Mouse (Mus musculus) limb, embryonic 11.5 days (tissue): ENCODE measurements around the gene Lrch1. TPM values are rescaled to one million over a fixed set of nuclear protein-coding genes. Genes with fewer than 3 reads are reported as not detected.

Experiments
- ATAC-seq: fragments of 200-750 bp; cut with Nextera tagmentation; 2 replicates; pipeline ENCODE4 v1.8.0; 2017; ENCODE audit warnings: low read depth; ENCODE audit not compliant: insufficient number of reproducible peaks, low FRiP score, low TSS enrichment
- DNase-seq: peaks from one replicate; pipeline ENCODE4 v3.0.0-alpha.2; 2015; ENCODE audit warnings: low spot score
- H3K27ac ChIP-seq: fragments of 300-500 bp; sonication (generic); replicated peaks from 2 replicates; pipeline ENCODE4 v1.5.1; 2014; ENCODE audit warnings: low read depth, mild to moderate bottlenecking, low read length
- H3K27me3 ChIP-seq: fragments of 300-500 bp; sonication (generic); 2 replicates; pipeline ENCODE4 v1.6.1; 2014; ENCODE audit warnings: mild to moderate bottlenecking, low read length, mixed read lengths; ENCODE audit not compliant: control insufficient read depth, insufficient read depth
- H3K36me3 ChIP-seq: fragments of 300-500 bp; sonication (generic); 2 replicates; pipeline ENCODE4 v1.6.1; 2014; ENCODE audit warnings: mild to moderate bottlenecking, low read length, moderate library complexity, mixed read lengths; ENCODE audit not compliant: control insufficient read depth, insufficient read depth
- H3K4me1 ChIP-seq: fragments of 300-500 bp; sonication (generic); 2 replicates; pipeline ENCODE4 v1.6.1; 2014; ENCODE audit warnings: low read length, mixed read lengths; ENCODE audit not compliant: control insufficient read depth, insufficient read depth
- H3K4me2 ChIP-seq: fragments of 300-500 bp; sonication (generic); 2 replicates; pipeline ENCODE4 v1.6.1; 2014; ENCODE audit warnings: low read depth, mild to moderate bottlenecking, moderate library complexity; ENCODE audit not compliant: severe bottlenecking
- H3K4me3 ChIP-seq: fragments of 300-500 bp; sonication (generic); 2 replicates; pipeline ENCODE4 v1.5.1; 2014; ENCODE audit warnings: low read depth, low read length
- H3K9ac ChIP-seq: fragments of 300-500 bp; sonication (generic); 2 replicates; pipeline ENCODE4 v1.6.1; 2014; ENCODE audit warnings: mild to moderate bottlenecking, low read length
- H3K9me3 ChIP-seq: fragments of 300-500 bp; sonication (generic); 2 replicates; pipeline ENCODE4 v1.6.1; 2016; ENCODE audit warnings: low read length; ENCODE audit not compliant: control insufficient read depth
- WGBS: fragments of 180-500 bp; shearing (Covaris S2); extraction: QIAGEN DNeasy Blood & Tissue Kit; methylation state at CpG from one replicate; pipeline ENCODE4 v1.1.7; 2014; 5-methylcytosine and 5-hydroxymethylcytosine counted together
- polyA plus RNA-seq: library from polyadenylated mRNA; unstranded; fragments of >200 nt; fragmentation: Nextera tagmentation; extraction: Ambion mirVana; gene quantifications from 2 replicates; pipeline ENCODE4 v1.2.1, GENCODE M21; 2014

The Lrch1 gene
- polyA plus RNA-seq, 1 experiment from 2014 or later: 12.9 TPM

DNA sequence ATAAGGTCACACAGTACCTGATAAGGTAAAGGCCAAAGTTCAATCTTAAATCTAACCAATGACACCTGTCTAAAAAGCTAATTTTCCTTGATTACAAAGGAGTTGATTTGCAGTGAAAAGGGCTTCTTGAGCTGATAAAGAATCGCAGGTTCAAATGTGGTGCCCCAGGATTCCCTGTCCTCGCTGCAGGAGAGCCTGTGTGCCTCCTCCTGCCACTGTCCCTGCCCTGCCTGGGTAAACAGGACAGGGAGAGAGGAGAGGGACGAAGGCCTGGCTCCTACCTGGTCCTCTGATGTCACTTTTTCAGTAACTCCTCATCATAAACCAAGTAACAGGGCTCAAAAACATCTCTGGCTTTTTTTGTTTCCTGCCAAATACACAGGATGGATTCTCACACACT lies 106.4 kb downstream of the Lrch1 start:
- Histone ChIP-seq H3K4me2 (no peak overlapping the region), H3K4me3 (no peak overlapping the region), H3K4me1 (peaks cover 7% of the 10 kb centered on the region), H3K27me3 (no peaks in the 10 kb centered on the region), H3K27ac (no peak overlapping the region), H3K9me3 (no peaks in the 10 kb centered on the region), H3K9ac (no peak overlapping the region), H3K36me3 (no peaks in the 10 kb centered on the region)
- 81% methylated on average over 3 of the region's 3 CpGs for WGBS
- DNase-seq: no peak
- no peak for ATAC-seq

DNA sequence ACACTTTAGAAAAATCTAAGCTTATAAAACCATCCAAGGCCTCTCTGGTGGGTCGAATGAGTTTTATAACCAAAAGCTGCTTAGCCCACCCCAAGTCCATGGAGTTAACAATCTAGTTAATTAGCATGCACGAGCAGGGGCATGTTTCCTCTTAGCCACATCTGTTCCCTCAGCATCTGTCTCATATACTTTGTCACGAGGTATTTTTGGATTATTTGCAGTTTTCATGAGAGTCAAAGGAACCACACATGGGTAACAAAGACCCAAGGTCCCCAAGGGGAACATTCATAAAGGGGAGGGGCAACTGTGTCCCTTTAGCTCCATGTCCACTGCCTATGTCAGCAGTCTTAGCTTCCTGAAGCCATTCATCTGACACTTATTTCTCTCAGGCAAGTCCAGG lies 106.9 kb downstream of the Lrch1 start:
- Histone ChIP-seq H3K27me3 (no peaks in the 10 kb centered on the region), H3K36me3 (no peaks in the 10 kb centered on the region), H3K27ac (no peak overlapping the region), H3K9ac (no peak overlapping the region), H3K4me3 (no peak overlapping the region), H3K9me3 (no peaks in the 10 kb centered on the region), H3K4me1 (peaks cover 6% of the 10 kb centered on the region), H3K4me2 (no peak overlapping the region)
- WGBS: 17% methylated on average over 3 of the region's 3 CpGs
- ATAC-seq (peak; percentile 62; the same call in 1 of the 2 replicates), DNase-seq (no peak)

DNA sequence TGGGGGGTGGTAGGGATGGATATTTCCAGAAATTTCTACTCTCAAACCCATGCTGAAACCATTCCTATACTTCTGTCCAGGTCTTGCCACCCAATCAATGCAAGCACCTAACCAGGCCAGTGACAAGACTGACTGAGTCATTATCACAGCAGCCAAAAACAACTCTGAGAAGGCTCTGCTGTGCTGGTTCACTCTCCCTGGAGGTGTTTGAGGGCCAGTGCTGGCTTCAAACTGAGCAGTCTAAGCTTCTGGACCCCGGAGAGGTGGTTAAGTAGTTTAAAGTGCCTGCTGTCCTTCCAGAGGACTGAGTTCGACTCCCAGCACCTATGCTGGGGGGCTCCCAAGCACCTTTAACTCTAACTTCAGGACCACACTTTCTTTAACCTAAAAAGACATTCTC lies 107.3 kb downstream of the Lrch1 start:
- WGBS: 64% methylated on average over 2 of the region's 2 CpGs
- Histone ChIP-seq H3K36me3 (no peaks in the 10 kb centered on the region), H3K4me3 (no peak overlapping the region), H3K9ac (no peak overlapping the region), H3K9me3 (no peaks in the 10 kb centered on the region), H3K4me2 (no peak overlapping the region), H3K27ac (no peak overlapping the region), H3K27me3 (no peaks in the 10 kb centered on the region), H3K4me1 (0 out of 2 replicates have a peak, but pooled peaks cover 3% of the 10 kb centered on the region)
- DNase-seq (no peak), ATAC-seq (no peak)

DNA sequence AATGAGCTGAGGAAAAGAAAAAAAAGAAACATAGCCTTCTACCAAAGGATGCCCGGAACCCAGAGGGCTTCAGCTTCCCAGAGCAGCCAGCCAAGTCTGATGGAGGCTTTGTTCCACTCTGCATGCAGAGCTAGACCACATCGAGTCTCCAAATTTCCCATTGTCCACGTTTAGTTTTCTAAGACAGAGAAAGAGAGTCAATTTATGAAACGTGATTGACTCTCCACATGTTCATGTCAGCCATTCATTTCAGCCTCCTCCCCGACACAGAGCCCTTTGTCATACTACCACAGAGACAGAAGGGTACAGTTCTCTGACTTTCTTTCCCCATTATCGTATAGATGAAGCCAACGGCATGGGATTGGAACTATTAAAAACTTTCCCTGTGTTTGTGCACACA lies 108.9 kb downstream of the Lrch1 start:
- H3K4me2 ChIP-seq: no peak overlapping the region
- H3K4me3 ChIP-seq: no peak overlapping the region
- H3K36me3 ChIP-seq: no peaks in the 10 kb centered on the region
- ATAC-seq (no peak), DNase-seq (no peak)
- 90% methylated on average over 7 of the region's 7 CpGs for WGBS
- H3K27me3 ChIP-seq: no peaks in the 10 kb centered on the region
- no peak overlapping the region for H3K27ac ChIP-seq
- no peaks in the 10 kb centered on the region for H3K9me3 ChIP-seq
- H3K9ac ChIP-seq: no peak overlapping the region
- H3K4me1 ChIP-seq: 0 out of 2 replicates have a peak, but pooled peaks cover 3% of the 10 kb centered on the region

DNA sequence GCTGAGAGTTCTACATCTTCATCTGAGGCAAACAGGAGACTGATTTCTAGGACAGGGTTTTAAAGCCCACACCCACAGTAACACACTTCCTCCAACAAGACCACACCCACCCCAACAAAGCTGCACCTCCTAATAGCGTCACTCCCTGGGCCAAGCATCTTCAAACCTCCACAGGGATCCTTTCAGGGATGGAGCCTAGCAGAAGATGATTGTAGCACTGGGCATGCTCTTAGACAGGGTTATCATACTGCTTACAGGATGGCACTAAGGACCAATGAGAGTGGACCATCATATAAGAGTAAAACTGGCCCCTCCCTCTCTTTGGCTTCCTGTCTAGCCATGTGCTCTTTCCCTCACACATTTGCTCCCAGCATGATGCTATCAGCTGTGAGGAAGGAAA lies 112.7 kb downstream of the Lrch1 start:
- Histone ChIP-seq H3K27me3 (no peaks in the 10 kb centered on the region), H3K9ac (no peak overlapping the region), H3K36me3 (no peaks in the 10 kb centered on the region), H3K4me3 (no peak overlapping the region), H3K9me3 (no peaks in the 10 kb centered on the region), H3K4me1 (no peaks in the 10 kb centered on the region), H3K4me2 (no peak overlapping the region), H3K27ac (no peak overlapping the region)
- ATAC-seq (no peak), DNase-seq (no peak)
- WGBS: 80% methylated on average over 1 of the region's 1 CpGs

DNA sequence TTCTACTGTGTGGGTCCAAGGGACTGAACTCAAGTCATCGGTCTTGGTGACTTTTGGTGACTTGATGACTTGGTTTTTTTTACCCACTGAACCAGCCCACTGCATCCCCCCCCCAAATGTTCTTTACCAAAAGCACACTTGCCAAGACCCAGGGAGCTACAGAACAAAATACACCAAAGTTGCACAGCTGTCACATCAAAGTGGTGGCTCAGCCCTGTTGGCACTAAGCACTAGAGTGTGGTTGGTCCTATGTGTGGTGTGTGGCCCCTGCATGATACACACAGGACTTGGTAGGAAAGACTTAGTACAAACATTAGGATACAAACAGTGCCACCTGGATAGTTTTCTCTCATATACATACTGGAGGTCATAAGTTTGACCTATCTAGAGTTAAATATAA lies 113.5 kb downstream of the Lrch1 start:
- H3K9ac ChIP-seq: no peak overlapping the region
- no peaks in the 10 kb centered on the region for H3K36me3 ChIP-seq
- no peak for DNase-seq
- no peak for ATAC-seq
- WGBS: 88% methylated on average over 1 of the region's 1 CpGs
- H3K9me3 ChIP-seq: no peaks in the 10 kb centered on the region
- H3K27me3 ChIP-seq: no peaks in the 10 kb centered on the region
- H3K4me2 ChIP-seq: no peak overlapping the region
- no peak overlapping the region for H3K4me3 ChIP-seq
- H3K4me1 ChIP-seq: no peaks in the 10 kb centered on the region
- no peak overlapping the region for H3K27ac ChIP-seq

DNA sequence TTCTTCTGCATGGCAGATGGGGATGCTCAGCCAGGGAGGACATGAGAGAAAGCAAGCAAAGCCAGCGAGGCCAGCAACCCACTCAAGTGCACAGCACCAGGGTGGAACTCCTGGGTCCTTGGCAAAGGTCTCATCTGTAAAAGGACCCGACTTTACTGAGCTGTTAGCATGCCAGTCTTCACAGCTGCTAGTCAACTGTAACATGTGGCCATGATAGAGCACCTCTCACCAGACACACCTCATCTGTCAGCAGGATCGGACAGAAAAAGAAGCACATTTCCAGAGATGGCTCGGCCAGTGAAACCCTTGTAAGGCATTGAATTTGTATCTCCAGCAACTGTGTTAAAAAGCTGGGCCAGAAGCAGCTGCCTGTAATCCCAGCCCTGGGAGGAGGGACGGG lies 116.0 kb downstream of the Lrch1 start:
- DNase-seq: no peak
- no peak overlapping the region for H3K27ac ChIP-seq
- H3K4me2 ChIP-seq: no peak overlapping the region
- H3K9ac ChIP-seq: no peak overlapping the region
- no peaks in the 10 kb centered on the region for H3K36me3 ChIP-seq
- 60% methylated on average over 5 of the region's 5 CpGs for WGBS
- H3K4me1 ChIP-seq: no peaks in the 10 kb centered on the region
- no peak overlapping the region for H3K4me3 ChIP-seq
- ATAC-seq: no peak
- no peaks in the 10 kb centered on the region for H3K9me3 ChIP-seq
- no peaks in the 10 kb centered on the region for H3K27me3 ChIP-seq

DNA sequence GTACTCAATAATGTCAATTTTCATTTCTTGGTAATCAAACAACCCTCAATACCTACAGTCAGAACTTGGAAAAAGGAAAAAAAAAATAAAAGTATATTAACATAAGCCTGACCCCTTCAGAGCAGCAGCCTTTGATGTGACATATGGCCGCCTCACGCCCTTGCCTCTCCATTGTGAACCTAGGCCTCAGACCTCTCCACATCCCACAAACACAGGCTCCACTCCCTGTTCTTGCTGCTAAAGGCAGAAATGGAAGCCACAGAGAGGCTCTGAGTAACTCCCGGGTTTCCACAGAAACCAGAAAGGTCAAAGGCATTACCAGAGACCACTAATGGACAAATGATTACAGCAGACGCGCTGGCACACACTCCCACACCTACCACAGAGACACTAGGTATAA lies 116.6 kb downstream of the Lrch1 start:
- DNase-seq (no peak), ATAC-seq (no peak)
- no peaks in the 10 kb centered on the region for H3K4me1 ChIP-seq
- H3K9ac ChIP-seq: no peak overlapping the region
- no peaks in the 10 kb centered on the region for H3K9me3 ChIP-seq
- H3K27ac ChIP-seq: no peak overlapping the region
- H3K27me3 ChIP-seq: no peaks in the 10 kb centered on the region
- no peaks in the 10 kb centered on the region for H3K36me3 ChIP-seq
- no peak overlapping the region for H3K4me3 ChIP-seq
- no peak overlapping the region for H3K4me2 ChIP-seq
- WGBS: 59% methylated on average over 5 of the region's 5 CpGs

DNA sequence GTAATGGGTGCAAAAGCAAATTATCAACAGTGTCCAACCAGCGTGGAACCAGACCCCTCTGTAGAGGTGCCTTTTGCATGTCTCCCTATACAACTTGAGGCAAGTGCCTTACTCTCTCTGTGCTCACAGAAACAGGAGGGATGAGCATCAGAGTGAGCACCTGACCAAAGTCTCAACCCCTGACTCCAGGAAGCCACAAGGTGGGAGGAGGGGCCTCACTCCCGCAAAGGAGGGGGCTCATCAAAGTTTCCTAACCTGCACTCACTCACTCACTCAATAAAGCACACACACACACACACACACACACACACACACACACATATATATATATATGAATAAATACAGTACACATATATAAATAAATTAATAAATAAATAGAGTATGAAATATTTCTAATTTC lies 117.1 kb downstream of the Lrch1 start:
- no peak for ATAC-seq
- WGBS: 82% methylated on average over 2 of the region's 2 CpGs
- H3K4me2 ChIP-seq: no peak overlapping the region

More for the DNA sequence above, 117.1 kb downstream of the Lrch1 start:
- H3K9ac ChIP-seq: no peak overlapping the region
- H3K4me3 ChIP-seq: no peak overlapping the region
- no peaks in the 10 kb centered on the region for H3K9me3 ChIP-seq
- no peaks in the 10 kb centered on the region for H3K36me3 ChIP-seq
- DNase-seq: no peak
- H3K4me1 ChIP-seq: no peaks in the 10 kb centered on the region
- no peaks in the 10 kb centered on the region for H3K27me3 ChIP-seq
- H3K27ac ChIP-seq: no peak overlapping the region
